Mouse (Mus musculus) limb, embryonic 13.5 days (tissue): ENCODE measurements at regions not wholly inside any gene's neighbourhood (a gene's known extent, or its start where the extent isn't known, plus 50 kb on each side); places are given as distances from the start of the nearest gene placed in this dataset.

ENCODE experiments used
- ATAC-seq: fragments of 200-750 bp; cut with Nextera tagmentation; 2 replicates; pipeline ENCODE4 v1.8.0; 2017; ENCODE audit warnings: low read depth, moderate number of reproducible peaks, moderate TSS enrichment; ENCODE audit not compliant: low FRiP score
- H3K27ac ChIP-seq: fragments of 300-500 bp; sonication (generic); 2 replicates; pipeline ENCODE4 v1.5.1; 2015; ENCODE audit warnings: inconsistent platforms, mild to moderate bottlenecking, moderate library complexity
- H3K27me3 ChIP-seq: fragments of 300-500 bp; sonication (generic); 2 replicates; pipeline ENCODE4 v1.6.1; 2015; ENCODE audit warnings: mild to moderate bottlenecking, inconsistent platforms
- H3K36me3 ChIP-seq: fragments of 300-500 bp; sonication (generic); 2 replicates; pipeline ENCODE4 v1.6.1; 2015; ENCODE audit warnings: inconsistent platforms, mild to moderate bottlenecking, moderate library complexity
- H3K4me1 ChIP-seq: fragments of 300-500 bp; sonication (generic); 2 replicates; pipeline ENCODE4 v1.6.1; 2015; ENCODE audit warnings: inconsistent platforms
- H3K4me2 ChIP-seq: fragments of 300-500 bp; sonication (generic); replicated peaks from 2 replicates; pipeline ENCODE4 v1.6.1; 2015; ENCODE audit warnings: inconsistent platforms, mild to moderate bottlenecking, moderate library complexity
- H3K4me3 ChIP-seq: fragments of 300-500 bp; sonication (generic); 2 replicates; pipeline ENCODE4 v1.5.1; 2015; ENCODE audit warnings: moderate library complexity, mild to moderate bottlenecking, inconsistent platforms
- H3K9ac ChIP-seq: fragments of 300-500 bp; sonication (generic); 2 replicates; pipeline ENCODE4 v1.6.1; 2015; ENCODE audit warnings: mild to moderate bottlenecking, inconsistent platforms
- H3K9me3 ChIP-seq: fragments of 300-500 bp; sonication (generic); 2 replicates; pipeline ENCODE4 v1.6.1; 2016; ENCODE audit warnings: inconsistent platforms
- WGBS: fragments of 180-500 bp; shearing (Covaris S2); methylation state at CpG from one replicate; pipeline ENCODE4 v1.1.7; 2015; 5-methylcytosine and 5-hydroxymethylcytosine counted together

- H3K4me1 ChIP-seq: no peaks in the 10 kb centered on the region
- no peak overlapping the region for H3K4me2 ChIP-seq
- no peak overlapping the region for H3K27ac ChIP-seq
- no peak overlapping the region for H3K4me3 ChIP-seq
- no peak overlapping the region for H3K9ac ChIP-seq
- H3K27me3 ChIP-seq: no peaks in the 10 kb centered on the region
- ATAC-seq: no peak
- no peaks in the 10 kb centered on the region for H3K9me3 ChIP-seq
- 24% methylated on average over 5 of the region's 5 CpGs for WGBS
- H3K36me3 ChIP-seq: no peaks in the 10 kb centered on the region
These were observed 127.0 kb upstream of the Tmem164 start for GRCm38 (mm10) chrX:142554161-142554560.

- Histone ChIP-seq H3K4me1 (no peaks in the 10 kb centered on the region), H3K4me2 (no peak overlapping the region), H3K36me3 (no peaks in the 10 kb centered on the region), H3K27ac (no peak overlapping the region), H3K27me3 (peaks cover 19% of the 10 kb centered on the region; the same call in 1 of the 2 replicates), H3K9ac (no peak overlapping the region), H3K9me3 (no peaks in the 10 kb centered on the region), H3K4me3 (no peak overlapping the region)
- 79% methylated on average over 5 of the region's 5 CpGs for WGBS
- no peak for ATAC-seq
These were observed 123.7 kb upstream of the Tmem164 start for GRCm38 (mm10) chrX:142557496-142557895.

GRCm38 (mm10) chrX:142560209-142560912 is 120.8 kb upstream of the Tmem164 start:
- no peak for ATAC-seq
- Histone ChIP-seq H3K4me1 (no peaks in the 10 kb centered on the region), H3K36me3 (no peaks in the 10 kb centered on the region), H3K4me3 (no peak overlapping the region), H3K4me2 (no peak overlapping the region), H3K27me3 (peaks cover 25% of the 10 kb centered on the region; the same call in 1 of the 2 replicates), H3K9me3 (no peaks in the 10 kb centered on the region), H3K27ac (no peak overlapping the region), H3K9ac (no peak overlapping the region)
- 74% methylated on average over 2 of the region's 2 CpGs for WGBS

- no peaks in the 10 kb centered on the region for H3K36me3 ChIP-seq
- no peak overlapping the region for H3K4me3 ChIP-seq
- no peak overlapping the region for H3K27ac ChIP-seq
- ATAC-seq: no peak
- peaks cover 33% of the 10 kb centered on the region for H3K27me3 ChIP-seq
- no peak overlapping the region for H3K4me2 ChIP-seq
- no peak overlapping the region for H3K9ac ChIP-seq
- WGBS: 58% methylated on average over 5 of the region's 5 CpGs
- H3K9me3 ChIP-seq: no peaks in the 10 kb centered on the region
- H3K4me1 ChIP-seq: no peaks in the 10 kb centered on the region
These were observed 119.4 kb upstream of the Tmem164 start for GRCm38 (mm10) chrX:142561788-142562187.

- Histone ChIP-seq H3K36me3 (no peaks in the 10 kb centered on the region), H3K27me3 (peaks cover 42% of the 10 kb centered on the region), H3K9ac (no peak overlapping the region), H3K4me3 (no peak overlapping the region), H3K4me1 (no peaks in the 10 kb centered on the region), H3K9me3 (no peaks in the 10 kb centered on the region), H3K4me2 (no peak overlapping the region), H3K27ac (no peak overlapping the region)
- no peak for ATAC-seq
- 63% methylated on average over 9 of the region's 9 CpGs for WGBS
These were observed 117.0 kb upstream of the Tmem164 start for GRCm38 (mm10) chrX:142564186-142564585.

GRCm38 (mm10) chrX:142571772-142572171 is 109.4 kb upstream of the Tmem164 start:
- no peak overlapping the region for H3K27ac ChIP-seq
- no peak overlapping the region for H3K4me3 ChIP-seq
- H3K36me3 ChIP-seq: no peaks in the 10 kb centered on the region
- H3K4me2 ChIP-seq: no peak overlapping the region
- H3K9ac ChIP-seq: no peak overlapping the region
- peaks cover 9% of the 10 kb centered on the region for H3K27me3 ChIP-seq
- no peaks in the 10 kb centered on the region for H3K9me3 ChIP-seq
- H3K4me1 ChIP-seq: no peaks in the 10 kb centered on the region
- ATAC-seq: no peak

GRCm38 (mm10) chrX:142574022-142574421 is 107.2 kb upstream of the Tmem164 start:
- no peak for ATAC-seq
- Histone ChIP-seq H3K4me1 (no peaks in the 10 kb centered on the region), H3K4me2 (no peak overlapping the region), H3K4me3 (no peak overlapping the region), H3K9ac (no peak overlapping the region), H3K36me3 (no peaks in the 10 kb centered on the region), H3K27me3 (no peaks in the 10 kb centered on the region; the same call in 1 of the 2 replicates), H3K9me3 (no peaks in the 10 kb centered on the region), H3K27ac (no peak overlapping the region)
- 85% methylated on average over 4 of the region's 4 CpGs for WGBS

- Histone ChIP-seq H3K9me3 (no peaks in the 10 kb centered on the region), H3K27me3 (no peaks in the 10 kb centered on the region; the same call in 1 of the 2 replicates), H3K9ac (no peak overlapping the region), H3K27ac (no peak overlapping the region), H3K36me3 (no peaks in the 10 kb centered on the region), H3K4me3 (no peak overlapping the region), H3K4me2 (no peak overlapping the region), H3K4me1 (no peaks in the 10 kb centered on the region)
- ATAC-seq: no peak
- 62% methylated on average over 10 of the region's 10 CpGs for WGBS
These were observed 106.1 kb upstream of the Tmem164 start for GRCm38 (mm10) chrX:142574945-142575710.

GRCm38 (mm10) chrX:142576127-142576526 is 105.1 kb upstream of the Tmem164 start:
- no peaks in the 10 kb centered on the region for H3K4me1 ChIP-seq
- H3K36me3 ChIP-seq: no peaks in the 10 kb centered on the region
- no peaks in the 10 kb centered on the region; the same call in 1 of the 2 replicates for H3K27me3 ChIP-seq
- H3K4me3 ChIP-seq: no peak overlapping the region
- H3K9ac ChIP-seq: no peak overlapping the region
- 69% methylated on average over 3 of the region's 3 CpGs for WGBS
- H3K9me3 ChIP-seq: no peaks in the 10 kb centered on the region
- no peak for ATAC-seq
- no peak overlapping the region for H3K4me2 ChIP-seq
- H3K27ac ChIP-seq: no peak overlapping the region

GRCm38 (mm10) chrX:142577449-142578081 is 103.6 kb upstream of the Tmem164 start:
- no peak overlapping the region for H3K27ac ChIP-seq
- ATAC-seq: no peak
- H3K36me3 ChIP-seq: no peaks in the 10 kb centered on the region
- no peaks in the 10 kb centered on the region for H3K9me3 ChIP-seq
- WGBS: 85% methylated on average over 6 of the region's 6 CpGs
- H3K9ac ChIP-seq: no peak overlapping the region
- H3K27me3 ChIP-seq: no peaks in the 10 kb centered on the region; the same call in 1 of the 2 replicates
- H3K4me1 ChIP-seq: no peaks in the 10 kb centered on the region
- H3K4me2 ChIP-seq: no peak overlapping the region
- H3K4me3 ChIP-seq: no peak overlapping the region

GRCm38 (mm10) chrX:142585281-142585680 is 95.9 kb upstream of the Tmem164 start:
- 70% methylated on average over 2 of the region's 2 CpGs for WGBS
- H3K4me3 ChIP-seq: no peak overlapping the region
- no peak for ATAC-seq
- no peak overlapping the region for H3K27ac ChIP-seq
- H3K4me2 ChIP-seq: no peak overlapping the region
- no peaks in the 10 kb centered on the region for H3K36me3 ChIP-seq
- H3K27me3 ChIP-seq: peaks cover 5% of the 10 kb centered on the region; the same call in 1 of the 2 replicates
- no peaks in the 10 kb centered on the region for H3K9me3 ChIP-seq
- H3K4me1 ChIP-seq: no peaks in the 10 kb centered on the region
- H3K9ac ChIP-seq: no peak overlapping the region

- Histone ChIP-seq H3K4me3 (no peak overlapping the region), H3K4me2 (no peak overlapping the region), H3K27ac (no peak overlapping the region), H3K36me3 (no peaks in the 10 kb centered on the region), H3K9ac (no peak overlapping the region), H3K27me3 (peaks cover 12% of the 10 kb centered on the region; the same call in 1 of the 2 replicates), H3K4me1 (no peaks in the 10 kb centered on the region), H3K9me3 (no peaks in the 10 kb centered on the region)
- ATAC-seq: no peak
- 82% methylated on average over 2 of the region's 2 CpGs for WGBS
These were observed 81.8 kb upstream of the Tmem164 start for GRCm38 (mm10) chrX:142599377-142599776.
